Comparison of ENCODE assay signal across 8 mouse cellular contexts in genomic region chr16:34806883-34807767, GRCm38 (mm10).
DNase-seq lines count a peak whose midpoint lies in the region; ATAC-seq and TF ChIP-seq lines count a peak whose summit lies in the region.

No protein-coding gene starts in this region.

- H3K4me3 ChIP-seq in heart, adult 2 months = no peak overlapping the region
- H3K4me3 ChIP-seq in lung, embryonic 16.5 days (ENCODE audit: low read length) = peak overlapping the region; percentile 33

- no peaks in the 10 kb centered on the region for H3K36me3 ChIP-seq in heart, adult 2 months (ENCODE audit: control insufficient read depth, insufficient read depth, low read length)
- H3K36me3 ChIP-seq in lung, embryonic 16.5 days (ENCODE audit: control insufficient read depth, insufficient read depth, low read length) = peaks cover 5% of the 10 kb centered on the region; the same call in 1 of the 2 replicates

- intact Hi-C loops in heart, adult 2 months (cut with DNase I) = no loop called here

- H3K4me1 ChIP-seq in heart, adult 2 months (ENCODE audit: control insufficient read depth, insufficient read depth, low read length) = no peaks in the 10 kb centered on the region
- H3K4me1 ChIP-seq in lung, embryonic 16.5 days (replicated peaks; ENCODE audit: control insufficient read depth, insufficient read depth, low read length) = peaks cover 16% of the 10 kb centered on the region; the same call in 1 of the 2 replicates

- WGBS in heart, adult 2 months = 55% methylated on average over 16 of the region's 16 CpGs
- WGBS in lung, embryonic 16.5 days = 31% methylated on average over 16 of the region's 16 CpGs

- H3K9me3 ChIP-seq in lung, embryonic 16.5 days (ENCODE audit: control insufficient read depth, low read length) = 0 out of 2 replicates have a peak, but pooled peaks cover 2% of the 10 kb centered on the region

- no peak overlapping the region for H3K27ac ChIP-seq in heart, adult 2 months
- H3K27ac ChIP-seq in lung, embryonic 16.5 days (ENCODE audit: low read length) = peak overlapping the region; percentile 90

- H3K27me3 ChIP-seq in heart, adult 2 months (ENCODE audit: control insufficient read depth, insufficient read depth, low read length) = no peaks in the 10 kb centered on the region
- no peaks in the 10 kb centered on the region for H3K27me3 ChIP-seq in lung, embryonic 16.5 days (ENCODE audit: control insufficient read depth, insufficient read depth, low read depth, low read length)

- no peak for DNase-seq in frontal cortex, postnatal 25 days (ENCODE audit: low spot score in 2 of 2)
- DNase-seq in heart, adult 2 months = peak; percentile 54 to 63
- DNase-seq in kidney, adult 9 months = peak; percentile 71
- peak; percentile 13 for DNase-seq in urinary bladder, postnatal 25 days (ENCODE audit: low spot score)
- DNase-seq in frontal cortex, postnatal 10 days (ENCODE audit: low spot score in 2 of 2) = no peak
- DNase-seq in right cerebral cortex, postnatal 14 days = no peak

- TF ChIP-seq EP300 in heart, adult 2 months (IDR thresholded peaks at IDR 0.05; ENCODE audit: insufficient read depth, low read depth, low read length) = no peak

- H3K4me2 ChIP-seq in lung, embryonic 16.5 days (ENCODE audit: low read depth, low read length) = peak overlapping the region; percentile 47

- no peaks in the 10 kb centered on the region for H3K79me2 ChIP-seq in heart, adult 2 months (replicated peaks; ENCODE audit: control insufficient read depth, insufficient read depth, low read length)

- H3K9ac ChIP-seq in heart, adult 2 months (ENCODE audit: low read depth, low read length) = no peak overlapping the region
- H3K9ac ChIP-seq in lung, embryonic 16.5 days (ENCODE audit: low read length) = peak overlapping the region; percentile 58

- no peak for TF ChIP-seq POLR2A in heart, adult 2 months (IDR thresholded peaks at IDR 0.05; ENCODE audit: insufficient read depth, low read depth, low read length)

- no peak for TF ChIP-seq CTCF in heart, adult 2 months (IDR thresholded peaks at IDR 0.05)

- ATAC-seq in frontal cortex, adult (ENCODE audit: low TSS enrichment) = 0 out of 2 replicates have a peak, but pooled peaks have one; percentile 38
- ATAC-seq in lung, embryonic 16.5 days (ENCODE audit: low read depth) = peak; percentile 88

Comparison
In these comparisons a context has a peak if more than half of its experiments do, and no peak if none do; other contexts are left out.
1. DNase-seq: peak in heart, adult 2 months (2 of 2), kidney, adult 9 months (single experiment) and urinary bladder, postnatal 25 days (single experiment); none in frontal cortex, postnatal 25 days (0 of 2), frontal cortex, postnatal 10 days (0 of 2) and right cerebral cortex, postnatal 14 days (single experiment).